Mouse (Mus musculus) embryonic stem cell, embryonic (primary cell): Measurements from ENCODE around the gene Runx3.

Experiments used
- CTCF ChIA-PET, 4 experiments: fragments of 300-600 bp in 2 of 4; fragments of 350-600 bp in 2 of 4; sonication (Branson Sonifier 250); formaldehyde crosslinking; loops; one replicate each; lab custom pipeline; 2022; ENCODE audit warnings: inconsistent platforms in 2 of 4; lab: Charles Lee
- POLR2A ChIA-PET, 4 experiments: fragments of 300-600 bp in 2 of 4; fragments of 350-600 bp in 2 of 4; sonication (Branson Sonifier 250); formaldehyde crosslinking; loops; one replicate each; lab custom pipeline; 2022; ENCODE audit warnings: antibody characterized with exemption in 4 of 4, inconsistent platforms in 1 of 4; lab: Charles Lee

Runx3 gene

DNA sequence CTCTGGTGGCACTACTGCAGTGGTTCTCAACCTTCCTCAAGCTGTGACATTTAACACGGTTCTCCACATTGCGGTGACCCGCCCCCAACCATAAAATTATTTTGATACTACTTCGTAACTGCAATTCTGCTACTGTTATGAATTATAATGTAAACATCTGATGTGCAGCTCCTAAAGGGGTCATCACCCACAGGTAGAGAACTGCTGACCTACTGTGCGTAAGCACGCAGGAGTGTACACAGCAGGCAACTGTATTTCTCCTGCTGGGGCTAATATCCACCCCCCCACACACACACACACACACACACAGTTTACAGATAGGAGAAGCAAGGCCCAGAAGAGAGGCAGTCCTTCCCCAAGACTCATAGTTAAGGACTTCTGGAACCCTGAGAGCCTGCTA lies 9.7 kb downstream of the Runx3 start:
- CTCF ChIA-PET, result no interaction called here
- POLR2A ChIA-PET, result interaction anchor here in 1 of 4 experiments (0.7 kb wide), 1 partner anchor 19 kb away, joined by 4 read pairs; no protein-coding TSS in a partner anchor

DNA sequence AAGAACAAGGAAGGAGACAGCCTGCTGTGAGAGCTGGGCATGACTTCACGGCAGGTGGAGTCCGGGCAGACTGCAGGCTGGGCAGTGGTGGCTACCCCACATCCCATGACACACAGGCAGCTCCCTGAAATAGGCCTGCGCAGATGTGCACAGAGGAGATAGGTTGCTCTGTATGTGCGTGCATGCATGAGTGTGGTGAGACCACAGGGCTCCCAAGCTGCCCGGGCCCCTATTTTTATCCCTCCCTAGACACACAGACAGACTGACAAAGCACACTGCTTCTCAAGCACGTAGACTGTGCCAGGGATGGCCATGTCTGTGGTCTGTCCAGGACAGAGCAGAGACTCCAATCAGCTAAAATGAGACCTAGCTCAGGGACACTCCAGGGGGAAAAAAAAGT lies 10.7 kb downstream of the Runx3 start:
- CTCF ChIA-PET, result interaction anchor here in 2 of 4 experiments (0.6 to 1.1 kb wide), 2 partner anchors 15 to 182 kb away, joined by 3 to 6 read pairs; no protein-coding TSS in a partner anchor

DNA sequence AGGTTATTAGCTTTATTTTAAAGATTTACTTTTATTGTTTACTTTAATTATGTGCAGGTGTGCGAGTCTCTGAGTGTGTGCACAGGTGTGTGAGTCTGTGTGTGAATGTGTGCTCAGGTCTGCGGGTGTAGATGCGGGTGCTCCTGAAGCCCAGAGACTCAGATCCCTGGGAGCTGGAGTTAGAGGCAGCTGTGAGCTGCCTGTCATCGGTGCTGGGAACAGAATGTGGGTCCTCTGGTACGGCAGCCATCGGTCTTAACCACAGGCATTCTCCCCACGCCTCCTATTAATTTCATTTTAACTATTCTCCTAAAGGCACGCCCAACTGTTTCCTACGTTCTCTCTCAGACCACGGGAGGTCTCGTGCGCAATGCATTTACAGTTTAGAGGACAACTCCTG lies 12.3 kb downstream of the Runx3 start:
- CTCF ChIA-PET, result interaction anchor here in 1 of 4 experiments (0.7 kb wide), 1 partner anchor 118 kb away, joined by 3 read pairs; no protein-coding TSS in a partner anchor
- POLR2A ChIA-PET, result interaction anchor here in 1 of 4 experiments (1.3 kb wide), 1 partner anchor 9 kb away, joined by 3 read pairs; no protein-coding TSS in a partner anchor

More for the DNA sequence above, 10.7 kb downstream of the Runx3 start:
- POLR2A ChIA-PET, result no interaction called here

DNA sequence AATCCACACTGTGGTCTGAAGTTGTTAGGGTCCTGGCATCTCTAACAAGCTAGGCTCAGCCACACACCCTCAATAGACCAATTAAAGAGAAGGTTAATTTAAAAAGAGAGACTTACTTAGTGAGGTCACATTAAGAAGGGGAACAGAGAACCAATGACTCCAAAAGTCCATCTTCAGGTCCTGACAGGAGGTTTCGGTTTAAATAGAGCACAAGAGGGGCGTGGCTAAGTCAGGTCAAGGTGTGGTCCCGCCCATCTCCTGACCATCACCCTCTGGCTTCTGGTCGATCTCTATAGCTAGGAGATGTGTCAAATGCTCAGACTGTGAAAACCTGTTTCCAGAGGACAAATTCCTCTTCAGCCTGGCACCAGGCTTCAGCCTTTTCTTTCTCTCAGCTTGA lies 13.3 kb downstream of the Runx3 start:
- POLR2A ChIA-PET, result interaction anchor here in 1 of 4 experiments (1.3 to 1.9 kb wide), 3 partner anchors 8 to 107 kb away, joined by 3 to 6 read pairs (median 3); no protein-coding TSS in a partner anchor
- CTCF ChIA-PET, result interaction anchor here in 1 of 4 experiments (0.8 kb wide), 1 partner anchor 67 kb away, joined by 4 read pairs; no protein-coding TSS in a partner anchor

DNA sequence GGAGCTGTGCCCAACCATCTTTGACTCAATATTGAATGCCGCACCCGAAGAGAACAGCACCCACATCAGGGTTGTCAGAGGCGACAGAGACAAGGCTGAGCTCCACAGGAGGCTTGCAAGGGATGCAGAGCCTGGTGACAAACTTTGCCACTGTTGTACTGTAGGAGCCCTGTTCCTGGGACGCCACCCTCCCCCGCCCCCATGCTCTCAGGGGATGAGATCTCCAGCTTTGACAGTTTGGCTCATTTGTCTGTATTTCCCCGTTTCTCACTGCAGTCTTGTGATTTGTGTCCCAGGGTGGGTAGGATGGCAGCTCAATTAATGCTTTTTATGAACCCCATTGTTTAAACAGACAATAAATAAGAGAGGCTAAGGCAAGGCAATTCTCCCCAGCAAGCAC lies 14.9 kb downstream of the Runx3 start:
- CTCF ChIA-PET, result interaction anchor here in 2 of 4 experiments (0.5 to 0.8 kb wide), 2 partner anchors 50 to 71 kb away, joined by 3 read pairs; no protein-coding TSS in a partner anchor
- POLR2A ChIA-PET, result interaction anchor here in 3 of 4 experiments (0.5 to 1.9 kb wide), 6 partner anchors 16 to 351 kb away, joined by 3 to 6 read pairs (median 3); partner anchors contain the start of gene Clic4 (in 1 of the 3)

DNA sequence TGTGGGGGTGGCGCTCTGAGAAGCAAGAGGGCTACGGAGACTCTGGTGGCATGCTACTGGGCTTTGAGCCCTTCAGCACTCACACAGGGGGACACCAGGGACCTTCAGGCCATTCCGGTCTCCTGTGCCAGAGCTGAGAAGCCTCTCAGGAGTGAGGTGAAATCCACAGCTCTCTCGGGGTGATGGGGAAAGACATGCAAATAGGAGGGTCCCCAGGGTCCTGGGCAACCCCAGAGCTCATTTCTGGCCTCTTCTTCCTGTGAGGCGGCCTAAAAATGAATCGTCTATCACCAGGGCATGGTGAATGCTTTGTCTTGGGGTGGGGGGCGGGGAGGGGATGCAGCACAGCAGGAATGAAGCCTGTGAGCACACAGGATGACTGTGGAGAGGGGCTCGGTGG lies 15.8 kb downstream of the Runx3 start:
- POLR2A ChIA-PET, result interaction anchor here (0.5 to 1.5 kb wide), 8 partner anchors 9 to 623 kb away, joined by 3 to 6 read pairs (median 4); no protein-coding TSS in a partner anchor

DNA sequence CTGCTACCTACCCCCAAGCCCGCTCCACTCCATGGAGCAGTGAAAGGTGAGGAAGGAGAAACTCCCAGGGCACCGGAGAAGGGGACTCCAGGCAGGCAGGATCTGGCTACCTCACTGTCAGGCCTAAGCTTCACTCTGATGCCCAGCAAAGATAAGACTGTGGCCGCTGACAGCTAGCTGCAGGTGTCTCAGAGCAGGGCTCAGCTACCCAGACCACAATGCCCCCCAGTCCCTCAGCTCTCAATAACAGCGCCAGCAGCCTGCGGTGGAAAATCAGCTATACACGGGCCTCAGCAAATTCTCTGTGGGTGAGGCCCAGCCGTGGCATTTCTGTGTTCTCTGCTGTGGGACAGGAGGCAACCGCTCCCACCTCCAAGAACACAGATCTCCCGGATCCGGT lies 16.2 kb downstream of the Runx3 start:
- ChIA-PET POLR2A (interaction anchor here in 2 of 4 experiments (0.6 to 1.4 kb wide), 4 partner anchors 10 to 274 kb away, joined by 3 to 4 read pairs (median 3); no protein-coding TSS in a partner anchor), CTCF (interaction anchor here (0.5 to 1.6 kb wide), 6 partner anchors 10 to 509 kb away, joined by 3 to 8 read pairs (median 4); no protein-coding TSS in a partner anchor)

More for the DNA sequence above, 15.8 kb downstream of the Runx3 start:
- CTCF ChIA-PET, result interaction anchor here (0.5 to 1.6 kb wide), 6 partner anchors 10 to 552 kb away, joined by 3 to 8 read pairs (median 4); no protein-coding TSS in a partner anchor

DNA sequence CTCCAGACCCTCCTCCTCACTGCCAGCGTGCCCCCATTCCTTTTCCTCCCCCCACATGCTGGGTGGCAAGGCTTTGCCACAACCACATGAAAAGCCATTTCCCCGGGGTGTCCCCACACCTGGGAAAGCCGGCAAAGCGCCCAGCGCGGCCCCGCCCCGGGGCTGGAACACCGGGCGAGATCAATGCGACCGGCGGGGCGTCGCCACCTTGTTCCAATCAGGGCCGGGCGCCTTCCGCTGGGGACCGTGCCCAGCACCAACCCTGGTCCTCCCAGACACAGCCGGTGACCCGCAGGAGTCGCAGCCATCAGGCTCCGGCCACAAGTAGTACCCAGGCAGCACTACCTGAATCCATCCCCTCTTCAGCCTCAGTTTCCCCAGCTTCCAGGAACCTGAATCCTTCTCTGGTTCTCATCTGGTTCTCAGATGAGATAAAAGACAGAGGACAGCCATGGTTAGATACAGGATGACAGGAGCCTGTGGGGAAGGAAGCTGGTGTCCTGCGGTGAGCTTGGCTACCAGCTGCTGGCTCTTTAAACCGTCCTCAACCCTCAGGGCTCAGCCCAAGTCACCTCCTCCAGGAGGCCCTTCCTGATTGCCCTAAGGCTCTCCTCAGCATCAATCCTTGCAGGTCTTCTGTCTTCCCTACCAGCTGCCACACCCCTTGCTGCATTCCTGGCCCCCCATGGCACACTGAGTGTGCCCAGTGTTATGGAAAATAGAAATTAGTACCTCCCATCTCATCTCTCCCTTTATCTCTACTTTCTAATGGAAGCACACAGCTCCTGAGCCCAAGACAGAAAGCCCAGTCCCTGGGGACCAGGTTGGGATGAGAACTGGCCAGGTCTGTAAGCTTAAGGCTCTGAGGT lies 20.4 kb downstream of the Runx3 start:
- ChIA-PET POLR2A (interaction anchor here in 2 of 4 experiments (0.5 to 2.1 kb wide), 9 partner anchors 8 to 193 kb away, joined by 3 to 11 read pairs (median 5); no protein-coding TSS in a partner anchor), CTCF (interaction anchor here in 3 of 4 experiments (0.6 to 2.9 kb wide), 12 partner anchors 9 to 218 kb away, joined by 3 to 8 read pairs (median 4); no protein-coding TSS in a partner anchor)

DNA sequence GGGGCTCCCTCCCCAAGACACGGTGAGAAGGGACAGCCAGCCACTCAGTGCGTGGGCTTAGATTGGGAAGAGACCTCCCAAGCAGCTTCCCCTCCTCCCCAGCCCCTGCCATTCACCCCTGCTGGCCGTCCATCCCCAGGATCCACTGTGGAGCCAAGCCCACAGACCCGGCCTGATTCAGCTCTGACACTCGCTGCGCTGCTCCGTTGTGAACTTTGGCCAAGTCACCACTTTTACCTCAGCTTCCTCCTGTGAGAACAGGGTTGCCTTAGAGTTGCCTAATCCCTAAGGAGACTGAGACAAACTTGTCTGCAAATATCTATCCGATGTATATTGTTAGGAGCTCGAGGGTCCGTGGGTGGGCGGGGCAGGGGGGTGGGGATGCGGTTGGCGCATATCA lies 21.3 kb downstream of the Runx3 start:
- ChIA-PET CTCF (interaction anchor here in 3 of 4 experiments (0.6 to 2.9 kb wide), 10 partner anchors 8 to 217 kb away, joined by 3 to 8 read pairs (median 4); no protein-coding TSS in a partner anchor), POLR2A (interaction anchor here in 2 of 4 experiments (0.6 to 2.1 kb wide), 9 partner anchors 8 to 197 kb away, joined by 3 to 7 read pairs (median 3); no protein-coding TSS in a partner anchor)

DNA sequence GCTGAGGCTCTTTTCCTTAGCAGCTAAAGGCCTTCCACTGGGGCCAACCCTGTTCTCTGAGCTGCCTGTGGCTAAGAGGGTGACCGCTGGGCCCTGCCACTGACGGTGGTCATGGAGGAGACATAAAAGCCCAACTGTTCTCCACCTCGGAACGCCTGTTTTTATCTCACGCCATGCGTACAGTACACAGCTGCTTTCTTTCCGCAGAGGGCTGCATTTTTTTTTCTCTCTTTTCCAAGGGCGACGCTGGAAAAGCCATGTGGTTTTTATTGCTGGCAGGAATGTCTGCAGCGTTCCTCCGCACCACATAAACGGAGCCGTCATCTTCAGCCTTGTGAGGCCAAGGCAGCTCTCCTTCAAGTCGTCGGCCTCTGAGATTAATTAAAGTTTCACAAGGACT lies 26.3 kb downstream of the Runx3 start:
- ChIA-PET CTCF (interaction anchor here in 2 of 4 experiments (0.9 to 1.8 kb wide), 3 partner anchors 79 to 133 kb away, joined by 3 to 5 read pairs (median 3); no protein-coding TSS in a partner anchor), POLR2A (interaction anchor here in 3 of 4 experiments (0.6 to 1.3 kb wide), 4 partner anchors 9 to 1161 kb away, joined by 3 to 5 read pairs (median 4); no protein-coding TSS in a partner anchor)

DNA sequence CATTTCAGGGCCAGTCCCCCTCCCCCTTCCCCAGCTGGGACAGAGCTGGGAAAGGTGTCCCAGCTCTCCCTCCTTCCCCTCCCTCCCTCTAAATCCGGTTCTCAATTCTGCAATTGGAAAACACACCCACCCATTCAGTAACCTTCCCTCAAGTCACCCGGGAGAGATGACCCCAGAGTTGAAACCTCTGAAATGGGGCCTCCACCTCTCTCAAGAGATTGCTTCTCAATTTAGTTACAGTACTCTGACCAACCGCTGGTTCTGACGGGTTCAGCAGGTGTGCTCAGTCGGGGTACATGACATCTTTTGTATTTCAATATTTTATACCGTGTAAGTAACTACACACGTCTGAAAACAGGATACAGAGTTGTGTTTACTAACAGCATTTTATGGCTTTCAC lies 28.2 kb downstream of the Runx3 start:
- POLR2A ChIA-PET, result no interaction called here
- CTCF ChIA-PET, result interaction anchor here in 3 of 4 experiments (1.0 to 2.4 kb wide), 9 partner anchors 10 to 164 kb away, joined by 3 to 14 read pairs (median 4); no protein-coding TSS in a partner anchor

DNA sequence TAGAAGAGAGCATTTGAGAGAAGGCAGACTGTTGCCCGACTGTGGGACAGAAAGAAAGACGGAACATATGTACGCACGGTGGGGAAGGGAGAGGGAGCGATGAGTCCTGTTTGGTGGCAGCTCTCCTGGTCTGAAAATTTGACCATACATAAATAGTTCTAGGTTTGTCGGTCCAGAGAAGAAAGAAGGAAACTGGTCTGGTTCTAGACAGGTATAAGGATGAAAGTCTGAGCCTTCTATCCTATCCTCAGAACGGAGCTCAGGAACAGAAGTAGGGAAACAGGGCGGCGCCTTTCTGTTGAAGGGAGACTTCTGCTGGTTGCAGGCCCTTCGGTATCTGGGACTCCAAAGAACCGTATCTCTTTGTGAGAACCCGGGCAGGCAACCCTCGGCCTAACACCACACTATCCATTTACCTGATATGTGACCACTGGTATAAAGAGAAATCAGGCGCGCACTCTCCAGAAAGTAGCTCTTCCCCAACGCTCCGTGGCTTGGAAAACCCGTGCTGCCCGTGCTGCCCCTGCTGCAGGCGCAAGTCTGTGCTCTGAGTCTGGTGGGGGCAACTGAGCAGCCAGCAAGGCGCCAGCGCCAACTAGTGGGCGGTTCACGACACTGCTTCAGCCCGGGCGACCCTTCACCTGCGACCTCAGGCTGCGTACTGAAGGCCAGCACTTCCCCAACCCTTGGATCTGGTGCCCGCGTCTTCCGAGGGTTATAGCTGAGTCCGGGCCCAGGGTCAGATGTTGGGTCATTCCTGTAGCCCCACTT lies 29.8 kb downstream of the Runx3 start:
- ChIA-PET POLR2A (interaction anchor here (0.8 to 2.0 kb wide), 14 partner anchors 9 to 194 kb away, joined by 3 to 5 read pairs (median 4); partner anchors contain the start of gene Runx3 (in 1 of the 4)), CTCF (interaction anchor here (0.5 to 2.4 kb wide), 30 partner anchors 8 to 1676 kb away, joined by 3 to 14 read pairs (median 4); no protein-coding TSS in a partner anchor)

DNA sequence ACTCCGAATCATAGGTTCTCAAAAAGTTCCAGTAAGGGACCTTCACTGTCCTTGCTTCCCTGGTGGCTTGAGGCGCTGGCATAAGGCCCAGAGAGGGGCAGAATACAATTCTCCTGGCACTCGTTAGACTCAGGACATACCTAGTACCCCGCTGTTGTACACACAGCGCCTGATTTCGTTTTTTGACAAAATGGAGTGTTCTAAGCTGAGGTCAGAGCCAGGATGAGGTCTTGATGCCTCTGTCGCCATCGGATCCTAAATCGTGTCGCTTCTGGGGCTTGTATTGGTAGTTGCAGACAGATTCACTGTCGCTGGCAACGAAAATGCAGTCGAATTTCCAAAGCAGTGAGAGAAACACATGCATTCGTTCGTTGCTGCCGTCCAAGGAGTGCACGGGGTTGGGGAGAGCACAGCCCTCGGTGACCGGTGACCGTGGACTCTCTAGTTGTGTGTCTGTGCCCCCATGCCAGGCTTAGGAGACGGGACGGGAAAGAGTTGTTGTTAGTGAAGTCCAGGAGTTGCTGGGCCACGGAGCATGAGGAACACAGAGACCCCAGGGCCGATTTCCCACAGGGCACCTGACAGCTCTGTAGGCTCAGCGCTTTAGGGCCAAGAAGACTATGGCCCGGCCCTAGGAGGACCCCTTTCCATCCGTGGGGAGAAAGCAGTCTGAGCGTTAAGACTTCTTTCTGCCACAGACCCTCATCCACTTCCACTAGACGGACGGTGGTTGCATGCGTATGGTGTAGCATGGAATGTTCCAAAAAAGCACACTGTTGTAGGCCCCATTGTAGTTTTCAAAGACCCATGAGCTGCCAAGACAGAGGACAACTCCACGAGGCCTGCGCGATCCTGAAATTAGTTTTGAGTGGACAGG lies 30.9 kb downstream of the Runx3 start:
- POLR2A ChIA-PET, result interaction anchor here (0.6 to 2.0 kb wide), 8 partner anchors 7 to 177 kb away, joined by 3 to 4 read pairs (median 3); no protein-coding TSS in a partner anchor
- CTCF ChIA-PET, result interaction anchor here in 3 of 4 experiments (0.7 to 2.4 kb wide), 12 partner anchors 8 to 176 kb away, joined by 3 to 9 read pairs (median 6); no protein-coding TSS in a partner anchor

DNA sequence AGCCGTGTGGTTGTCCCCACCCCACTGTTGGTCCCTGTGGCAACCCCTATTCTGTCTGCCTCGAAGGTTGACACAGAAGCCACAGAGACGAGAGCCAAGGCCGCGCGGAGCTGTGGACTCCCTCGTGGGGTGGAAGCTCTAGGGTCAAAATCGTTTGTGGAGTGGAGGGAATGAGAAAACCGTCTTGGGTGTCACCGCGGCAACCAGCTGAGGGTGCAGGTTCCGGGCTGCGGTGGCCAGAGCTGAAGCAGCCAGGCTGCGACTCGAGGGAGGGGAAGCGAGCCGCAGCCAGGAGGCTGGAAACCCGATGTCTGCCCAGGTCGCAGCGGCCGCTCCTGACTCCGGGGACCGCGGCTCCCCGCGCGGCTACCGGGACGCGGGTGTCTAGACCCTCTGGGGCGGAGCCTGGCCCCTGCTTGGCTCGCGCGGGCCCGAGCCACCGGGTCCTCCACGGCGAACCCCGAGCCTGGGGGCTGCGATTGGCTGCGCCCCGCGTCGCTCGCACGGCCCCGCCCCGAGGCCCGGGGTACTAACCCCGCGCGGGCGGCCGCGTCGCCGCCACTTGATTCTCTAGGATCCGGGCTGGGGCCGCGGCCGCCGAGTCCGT lies 31.6 kb downstream of the Runx3 start:
- ChIA-PET CTCF (interaction anchor here in 3 of 4 experiments (0.6 to 1.0 kb wide), 4 partner anchors 15 to 613 kb away, joined by 3 to 4 read pairs (median 4); no protein-coding TSS in a partner anchor), POLR2A (interaction anchor here in 2 of 4 experiments (1.0 to 1.3 kb wide), 3 partner anchors 13 to 106 kb away, joined by 3 read pairs; no protein-coding TSS in a partner anchor)

DNA sequence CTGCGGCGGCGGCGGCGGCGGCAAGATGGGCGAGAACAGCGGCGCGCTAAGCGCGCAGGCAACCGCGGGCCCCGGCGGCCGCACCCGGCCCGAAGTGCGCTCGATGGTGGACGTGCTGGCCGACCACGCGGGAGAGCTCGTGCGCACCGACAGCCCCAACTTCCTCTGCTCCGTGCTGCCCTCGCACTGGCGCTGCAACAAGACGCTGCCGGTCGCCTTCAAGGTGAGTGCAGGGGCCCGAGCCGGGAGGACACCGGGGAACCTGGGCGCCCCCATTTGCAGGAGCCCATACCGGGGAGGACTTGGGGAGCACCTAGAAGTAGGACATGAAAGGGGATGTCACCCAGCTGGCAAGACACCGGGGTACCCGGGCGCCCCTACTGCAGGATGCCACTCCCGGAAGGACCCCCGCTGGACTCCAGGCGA lies 32.4 kb downstream of the Runx3 start:
- CTCF ChIA-PET, result interaction anchor here in 1 of 4 experiments (0.6 kb wide), 1 partner anchor 132 kb away, joined by 12 read pairs; no protein-coding TSS in a partner anchor
- POLR2A ChIA-PET, result interaction anchor here in 1 of 4 experiments (0.7 kb wide), 1 partner anchor 30 kb away, joined by 5 read pairs; no protein-coding TSS in a partner anchor
